ENCODE assay signal across 21 mouse cellular contexts in genomic region chr4:128743031-128743626, GRCm38 (mm10). TPM values are rescaled to one million over a fixed set of nuclear protein-coding genes. Genes with fewer than 3 reads are reported as not detected.
DNase-seq lines count a peak whose midpoint lies in the region; ATAC-seq and TF ChIP-seq lines count a peak whose summit lies in the region.
"Had no signal": no experiment of that assay in that cellular context is flagged by ENCODE, and none has a peak within 500 bp of the region (broad histone marks: within the 10 kb centered on the region; RNA-seq: fewer than 3 reads in every experiment).

No protein-coding gene starts in this region.

- H3K27me3 ChIP-seq in forebrain, embryonic 11.5 days (ENCODE audit: control insufficient read depth, insufficient read depth, low read length): no peaks in the 10 kb centered on the region
- H3K27me3 ChIP-seq in forebrain, embryonic 15.5 days: no peaks in the 10 kb centered on the region
- no peaks in the 10 kb centered on the region for H3K27me3 ChIP-seq in kidney, embryonic 15.5 days
- no peaks in the 10 kb centered on the region for H3K27me3 ChIP-seq in embryonic facial prominence, embryonic 10.5 days (replicated peaks; ENCODE audit: low read depth, poor library complexity, severe bottlenecking)
- no peaks in the 10 kb centered on the region for H3K27me3 ChIP-seq in limb, embryonic 15.5 days
- H3K27me3 ChIP-seq: heart, embryonic 13.5 days; liver, embryonic 13.5 days; megakaryocyte, embryonic 14.5 days had no signal

- intact Hi-C loops in gastrocnemius, adult 2 months (cut with DNase I): loop anchor here (10.0 kb wide), 1 partner anchor 1012 kb away; no protein-coding TSS in a partner anchor

- TF ChIP-seq CTCF in gastrocnemius, adult 2 months (IDR thresholded peaks at IDR 0.05): no peak

- no peak overlapping the region for H3K4me3 ChIP-seq in forebrain, embryonic 11.5 days (ENCODE audit: low read depth, low read length)
- no peak overlapping the region for H3K4me3 ChIP-seq in forebrain, embryonic 15.5 days
- no peak overlapping the region for H3K4me3 ChIP-seq in kidney, embryonic 15.5 days (replicated peaks)
- H3K4me3 ChIP-seq in embryonic facial prominence, embryonic 10.5 days: no peak overlapping the region
- no peak overlapping the region for H3K4me3 ChIP-seq in limb, embryonic 15.5 days
- H3K4me3 ChIP-seq in gastrocnemius, adult 2 months: no peak overlapping the region
- H3K4me3 ChIP-seq: heart, embryonic 13.5 days; liver, embryonic 13.5 days; megakaryocyte, embryonic 14.5 days; myocyte had no signal

- no peak overlapping the region for H3K4me2 ChIP-seq in forebrain, embryonic 11.5 days (ENCODE audit: low read depth, low read length, severe bottlenecking)
- no peak overlapping the region for H3K4me2 ChIP-seq in forebrain, embryonic 15.5 days (replicated peaks)
- no peak overlapping the region for H3K4me2 ChIP-seq in kidney, embryonic 15.5 days
- H3K4me2 ChIP-seq in limb, embryonic 15.5 days: no peak overlapping the region
- H3K4me2 ChIP-seq: heart, embryonic 13.5 days; hindbrain, embryonic 14.5 days; liver, embryonic 13.5 days had no signal

- 69% methylated on average over 12 of the region's 12 CpGs for WGBS in forebrain, embryonic 11.5 days
- 62% methylated on average over 12 of the region's 12 CpGs for WGBS in forebrain, embryonic 15.5 days
- WGBS in kidney, embryonic 15.5 days: 75% methylated on average over 12 of the region's 12 CpGs
- WGBS in embryonic facial prominence, embryonic 10.5 days: 58% methylated on average over 12 of the region's 12 CpGs
- 76% methylated on average over 12 of the region's 12 CpGs for WGBS in limb, embryonic 15.5 days

- peaks cover 13% of the 10 kb centered on the region for H3K4me1 ChIP-seq in forebrain, embryonic 11.5 days (replicated peaks; ENCODE audit: control insufficient read depth, insufficient read depth, low read length)
- peaks cover 29% of the 10 kb centered on the region for H3K4me1 ChIP-seq in forebrain, embryonic 15.5 days
- H3K4me1 ChIP-seq in kidney, embryonic 15.5 days: peaks cover 25% of the 10 kb centered on the region
- H3K4me1 ChIP-seq in embryonic facial prominence, embryonic 10.5 days: peaks cover 30% of the 10 kb centered on the region
- peaks cover 30% of the 10 kb centered on the region for H3K4me1 ChIP-seq in limb, embryonic 15.5 days

- no peaks in the 10 kb centered on the region for H3K9me3 ChIP-seq in forebrain, embryonic 11.5 days (ENCODE audit: control insufficient read depth, low read length)
- H3K9me3 ChIP-seq in forebrain, embryonic 15.5 days: no peaks in the 10 kb centered on the region
- no peaks in the 10 kb centered on the region for H3K9me3 ChIP-seq in kidney, embryonic 15.5 days (replicated peaks)
- no peaks in the 10 kb centered on the region for H3K9me3 ChIP-seq in embryonic facial prominence, embryonic 10.5 days
- H3K9me3 ChIP-seq in limb, embryonic 15.5 days: no peaks in the 10 kb centered on the region
- H3K9me3 ChIP-seq: heart, embryonic 13.5 days; liver, embryonic 13.5 days; megakaryocyte, embryonic 14.5 days had no signal

- ATAC-seq in forebrain, embryonic 11.5 days (replicated peaks; ENCODE audit: low FRiP score): no peak
- ATAC-seq in forebrain, embryonic 15.5 days (replicated peaks): no peak
- no peak for ATAC-seq in kidney, embryonic 15.5 days (replicated peaks; ENCODE audit: low FRiP score)
- no peak for ATAC-seq in limb, embryonic 15.5 days (ENCODE audit: insufficient number of reproducible peaks, low FRiP score, low TSS enrichment, low read depth)

- H3K9ac ChIP-seq in forebrain, embryonic 11.5 days (ENCODE audit: low read length): no peak overlapping the region
- no peak overlapping the region for H3K9ac ChIP-seq in forebrain, embryonic 15.5 days (replicated peaks)
- no peak overlapping the region for H3K9ac ChIP-seq in kidney, embryonic 15.5 days
- no peak overlapping the region for H3K9ac ChIP-seq in limb, embryonic 15.5 days
- H3K9ac ChIP-seq: hindbrain, embryonic 14.5 days; liver, embryonic 13.5 days had no signal

- no peak overlapping the region for H3K27ac ChIP-seq in forebrain, embryonic 11.5 days (ENCODE audit: low read depth, low read length)
- H3K27ac ChIP-seq in forebrain, embryonic 15.5 days (replicated peaks): no peak overlapping the region
- H3K27ac ChIP-seq in kidney, embryonic 15.5 days: peak overlapping the region; percentile 55
- 0 out of 2 replicates have a peak overlapping the region, but pooled peaks have one; percentile 14 for H3K27ac ChIP-seq in embryonic facial prominence, embryonic 10.5 days (replicated peaks)
- peak overlapping the region; percentile 50 for H3K27ac ChIP-seq in limb, embryonic 15.5 days
- H3K27ac ChIP-seq in gastrocnemius, adult 2 months: no peak overlapping the region
- H3K27ac ChIP-seq: heart, embryonic 13.5 days; hindbrain, embryonic 14.5 days; liver, embryonic 13.5 days had no signal

- DNase-seq in forebrain, embryonic 11.5 days (ENCODE audit: low spot score): peak; percentile 42
- DNase-seq in kidney, postnatal 14 days: no peak
- DNase-seq in embryonic facial prominence, embryonic 10.5 days (ENCODE audit: low spot score): no peak
- DNase-seq in gastrocnemius, adult 2 months: no peak
- DNase-seq: B cell, adult 2 months; cerebellum, adult 8-10 months; embryo, embryonic 11 days; gastrocnemius, postnatal 14 days; kidney, adult 2 months; kidney, postnatal 4 days; layer of hippocampus, postnatal 36 days; liver, embryonic 13.5 days; right cerebral cortex, postnatal 25 days; thymus, postnatal 36 days had no signal

- H3K36me3 ChIP-seq in forebrain, embryonic 11.5 days (ENCODE audit: control insufficient read depth, insufficient read depth, low read length): peaks cover 29% of the 10 kb centered on the region
- H3K36me3 ChIP-seq in forebrain, embryonic 15.5 days: peaks cover 46% of the 10 kb centered on the region
- peaks cover 56% of the 10 kb centered on the region for H3K36me3 ChIP-seq in kidney, embryonic 15.5 days
- H3K36me3 ChIP-seq in embryonic facial prominence, embryonic 10.5 days (replicated peaks): peaks cover 80% of the 10 kb centered on the region
- peaks cover 49% of the 10 kb centered on the region for H3K36me3 ChIP-seq in limb, embryonic 15.5 days

RNA-seq across cellular contexts. Expression of gene A3galt2, which starts 12.0 kb away (rescaled TPM):
- polyA plus RNA-seq in forebrain, embryonic 11.5 days (2014; fragmentation: Nextera tagmentation; extraction: Ambion mirVana): 0.56 TPM in 2 replicates
- 0.45 and 0.61 TPM in 2 replicates for polyA plus RNA-seq in forebrain, embryonic 15.5 days (2015; fragmentation: Nextera tagmentation; extraction: Ambion mirVana)
- 0.22 and 0.28 TPM in 2 replicates for polyA plus RNA-seq in kidney, embryonic 15.5 days (2015; fragmentation: Nextera tagmentation; extraction: Ambion mirVana)
- polyA plus RNA-seq in embryonic facial prominence, embryonic 10.5 days (2016; fragmentation: Nextera tagmentation; extraction: Ambion mirVana): 0.09 and 0.12 TPM in 2 replicates
- 0.24 and 0.25 TPM in 2 replicates for polyA plus RNA-seq in limb, embryonic 15.5 days (2015; fragmentation: Nextera tagmentation; extraction: Ambion mirVana)
- under 1 TPM; 0.10 to 0.14 TPM for total RNA-seq in gastrocnemius, adult 2 months (2021)
- polyA plus RNA-seq: liver, embryonic 13.5 days had no signal

Comparison
In these comparisons a context has a peak if more than half of its experiments do, and no peak if none do; other contexts are left out.
1. H3K27ac ChIP-seq: peak in kidney, embryonic 15.5 days (single experiment), embryonic facial prominence, embryonic 10.5 days (single experiment) and limb, embryonic 15.5 days (single experiment); none in forebrain, embryonic 11.5 days (single experiment), forebrain, embryonic 15.5 days (single experiment) and gastrocnemius, adult 2 months (single experiment).